Mouse (Mus musculus): ENCODE measurements around the gene Prss53. TPM values are rescaled to one million over a fixed set of nuclear protein-coding genes. Genes with fewer than 3 reads are reported as not detected.

The Prss53 gene
- polyA plus RNA-seq, 1 experiment from 2014 or later = 1.2 TPM

DNA sequence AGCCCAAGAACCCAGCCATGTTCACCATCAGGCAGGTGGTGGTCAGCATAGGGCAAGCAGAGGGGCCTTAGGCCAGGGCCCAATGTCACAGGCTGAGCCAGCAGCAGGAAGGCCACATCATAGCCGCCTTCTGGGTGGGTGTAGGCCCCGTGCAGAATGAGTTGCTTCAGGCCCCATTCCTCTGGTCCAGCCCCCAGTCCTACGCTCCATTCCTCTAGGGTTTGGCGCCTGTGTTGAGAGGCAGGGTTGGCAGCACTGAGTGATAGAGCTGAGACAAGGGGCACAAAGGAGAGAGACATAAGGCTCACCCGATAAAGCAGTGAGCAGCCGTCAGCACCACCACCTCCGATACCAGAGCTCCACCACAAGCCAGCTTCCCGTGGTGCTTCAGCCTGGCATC lies 3.6 kb downstream of the Prss53 start:
- Histone ChIP-seq H3K9me3 (replicated peaks; ENCODE audit: control insufficient read depth, low read length, poor library complexity, severe bottlenecking) (no peaks in the 10 kb centered on the region), H3K27ac (ENCODE audit: low read length) (no peak overlapping the region), H3K4me2 (ENCODE audit: low read length) (no peak overlapping the region), H3K27me3 (ENCODE audit: control insufficient read depth, insufficient read depth, low read depth, low read length) (no peaks in the 10 kb centered on the region), H3K4me1 (ENCODE audit: control insufficient read depth, insufficient read depth, low read length) (peaks cover 9% of the 10 kb centered on the region), H3K9ac (ENCODE audit: low read depth, low read length) (no peak overlapping the region), H3K4me3 (ENCODE audit: low read depth, low read length) (no peak overlapping the region), H3K36me3 (ENCODE audit: control insufficient read depth, insufficient read depth, low read length) (peaks cover 57% of the 10 kb centered on the region)
- WGBS = 88% methylated on average over 8 of the region's 8 CpGs
- ATAC-seq = no peak

DNA sequence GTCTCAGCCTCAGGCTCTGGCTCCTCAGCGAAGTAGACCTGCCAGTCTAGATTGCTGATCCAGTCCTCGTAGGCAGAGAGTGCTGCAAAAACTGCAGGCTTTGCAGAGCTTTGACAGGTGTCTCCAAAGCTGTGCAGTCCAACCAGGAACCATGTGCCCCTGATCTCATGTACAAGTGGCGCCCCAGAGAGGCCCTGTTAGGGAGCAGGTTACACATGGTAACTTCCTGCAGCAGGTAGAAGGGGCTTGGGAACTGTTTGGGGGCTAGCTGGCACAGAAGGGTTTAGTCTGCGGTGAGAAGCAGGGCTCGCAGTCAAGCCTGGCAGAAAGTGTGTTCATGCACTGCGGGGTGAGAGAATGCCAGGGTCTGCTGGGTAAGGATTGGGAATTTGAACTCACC lies 4.2 kb downstream of the Prss53 start:
- no peak for ATAC-seq
- H3K27me3 ChIP-seq (ENCODE audit: control insufficient read depth, insufficient read depth, low read depth, low read length) = no peaks in the 10 kb centered on the region
- H3K36me3 ChIP-seq (ENCODE audit: control insufficient read depth, insufficient read depth, low read length) = peaks cover 60% of the 10 kb centered on the region
- no peaks in the 10 kb centered on the region for H3K9me3 ChIP-seq (replicated peaks; ENCODE audit: control insufficient read depth, low read length, poor library complexity, severe bottlenecking)
- no peak overlapping the region for H3K4me3 ChIP-seq (ENCODE audit: low read depth, low read length)
- no peak overlapping the region for H3K9ac ChIP-seq (ENCODE audit: low read depth, low read length)
- peaks cover 9% of the 10 kb centered on the region for H3K4me1 ChIP-seq (ENCODE audit: control insufficient read depth, insufficient read depth, low read length)
- no peak overlapping the region for H3K4me2 ChIP-seq (ENCODE audit: low read length)
- WGBS = 95% methylated on average over 6 of the region's 6 CpGs
- H3K27ac ChIP-seq (ENCODE audit: low read length) = no peak overlapping the region

DNA sequence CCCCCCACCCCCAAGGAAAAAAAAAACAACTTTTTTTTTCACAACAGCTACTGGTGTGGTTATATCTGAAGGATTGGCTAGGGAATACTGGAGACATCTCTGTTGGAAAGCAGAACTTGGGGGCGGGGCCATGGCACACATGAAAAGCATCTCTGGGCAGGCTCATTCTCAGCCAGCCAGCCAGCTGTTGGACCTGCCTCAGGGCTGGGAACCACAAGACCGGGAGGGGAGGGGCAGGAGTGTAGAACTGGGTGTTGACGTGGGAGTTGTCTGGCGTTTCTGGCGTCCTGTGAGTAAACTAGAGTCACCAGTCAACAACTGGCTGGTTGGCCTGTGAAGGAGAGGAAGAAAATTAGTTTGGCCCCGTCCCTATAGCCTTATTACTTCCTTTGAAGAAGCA lies 4.8 kb downstream of the Prss53 start:
- peaks cover 9% of the 10 kb centered on the region for H3K4me1 ChIP-seq (ENCODE audit: control insufficient read depth, insufficient read depth, low read length)
- no peak overlapping the region for H3K27ac ChIP-seq (ENCODE audit: low read length)
- H3K4me3 ChIP-seq (ENCODE audit: low read depth, low read length) = no peak overlapping the region
- H3K27me3 ChIP-seq (ENCODE audit: control insufficient read depth, insufficient read depth, low read depth, low read length) = no peaks in the 10 kb centered on the region
- no peak overlapping the region for H3K9ac ChIP-seq (ENCODE audit: low read depth, low read length)
- no peak for ATAC-seq
- peaks cover 66% of the 10 kb centered on the region for H3K36me3 ChIP-seq (ENCODE audit: control insufficient read depth, insufficient read depth, low read length)
- WGBS = 70% methylated on average over 6 of the region's 6 CpGs
- H3K9me3 ChIP-seq (replicated peaks; ENCODE audit: control insufficient read depth, low read length, poor library complexity, severe bottlenecking) = no peaks in the 10 kb centered on the region
- H3K4me2 ChIP-seq (ENCODE audit: low read length) = no peak overlapping the region

DNA sequence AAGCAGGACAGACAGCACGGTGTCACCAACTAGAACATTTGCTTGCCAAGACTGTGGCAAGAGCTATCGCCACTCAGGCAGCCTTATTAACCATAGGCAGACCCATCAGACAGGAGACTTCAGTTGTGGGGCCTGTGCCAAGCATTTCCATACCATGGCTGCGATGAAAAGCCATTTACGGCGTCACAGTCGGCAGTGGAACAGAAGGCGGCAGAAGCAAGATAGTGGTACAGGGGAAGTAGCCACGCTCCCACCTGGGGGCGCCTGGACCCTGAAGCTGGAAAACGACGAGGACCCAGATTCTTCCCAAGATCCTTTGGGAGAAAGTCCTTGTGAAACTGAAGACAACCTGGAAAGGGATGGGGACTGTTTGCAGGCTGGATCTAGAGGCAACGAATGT lies 10.3 kb downstream of the Prss53 start:
- 87% methylated on average over 12 of the region's 12 CpGs for WGBS
- no peak for ATAC-seq
- peaks cover 58% of the 10 kb centered on the region for H3K36me3 ChIP-seq (ENCODE audit: control insufficient read depth, insufficient read depth, low read length)
- no peaks in the 10 kb centered on the region for H3K27me3 ChIP-seq (ENCODE audit: control insufficient read depth, insufficient read depth, low read depth, low read length)
- H3K9ac ChIP-seq (ENCODE audit: low read depth, low read length) = no peak overlapping the region
- no peak overlapping the region for H3K27ac ChIP-seq (ENCODE audit: low read length)
- H3K4me2 ChIP-seq (ENCODE audit: low read length) = no peak overlapping the region
- no peaks in the 10 kb centered on the region for H3K9me3 ChIP-seq (replicated peaks; ENCODE audit: control insufficient read depth, low read length, poor library complexity, severe bottlenecking)
- H3K4me3 ChIP-seq (ENCODE audit: low read depth, low read length) = no peak overlapping the region
- peaks cover 18% of the 10 kb centered on the region for H3K4me1 ChIP-seq (ENCODE audit: control insufficient read depth, insufficient read depth, low read length)

DNA sequence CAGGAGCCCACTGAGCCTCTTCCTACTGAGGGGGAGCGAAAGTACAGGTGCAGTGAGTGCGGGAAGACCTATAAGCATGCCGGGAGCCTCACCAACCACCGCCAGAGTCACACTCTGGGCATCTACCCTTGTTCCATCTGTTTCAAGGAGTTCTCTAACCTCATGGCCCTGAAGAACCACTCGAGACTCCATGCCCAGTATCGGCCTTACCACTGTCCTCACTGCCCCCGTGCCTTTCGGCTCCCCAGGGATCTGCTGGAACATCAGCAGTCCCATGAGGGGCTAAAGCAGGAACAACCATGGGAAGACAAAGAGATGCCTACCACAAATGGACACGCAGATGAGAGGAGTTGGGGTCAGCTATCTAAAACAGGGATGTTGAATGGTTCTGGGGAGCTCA lies 11.5 kb downstream of the Prss53 start:
- no peaks in the 10 kb centered on the region for H3K9me3 ChIP-seq (replicated peaks; ENCODE audit: control insufficient read depth, low read length, poor library complexity, severe bottlenecking)
- H3K36me3 ChIP-seq (ENCODE audit: control insufficient read depth, insufficient read depth, low read length) = peaks cover 50% of the 10 kb centered on the region
- 96% methylated on average over 9 of the region's 9 CpGs for WGBS
- H3K27me3 ChIP-seq (ENCODE audit: control insufficient read depth, insufficient read depth, low read depth, low read length) = no peaks in the 10 kb centered on the region
- H3K9ac ChIP-seq (ENCODE audit: low read depth, low read length) = no peak overlapping the region
- ATAC-seq = no peak
- no peak overlapping the region for H3K4me2 ChIP-seq (ENCODE audit: low read length)
- no peak overlapping the region for H3K27ac ChIP-seq (ENCODE audit: low read length)
- H3K4me3 ChIP-seq (ENCODE audit: low read depth, low read length) = no peak overlapping the region
- H3K4me1 ChIP-seq (ENCODE audit: control insufficient read depth, insufficient read depth, low read length) = peaks cover 18% of the 10 kb centered on the region

DNA sequence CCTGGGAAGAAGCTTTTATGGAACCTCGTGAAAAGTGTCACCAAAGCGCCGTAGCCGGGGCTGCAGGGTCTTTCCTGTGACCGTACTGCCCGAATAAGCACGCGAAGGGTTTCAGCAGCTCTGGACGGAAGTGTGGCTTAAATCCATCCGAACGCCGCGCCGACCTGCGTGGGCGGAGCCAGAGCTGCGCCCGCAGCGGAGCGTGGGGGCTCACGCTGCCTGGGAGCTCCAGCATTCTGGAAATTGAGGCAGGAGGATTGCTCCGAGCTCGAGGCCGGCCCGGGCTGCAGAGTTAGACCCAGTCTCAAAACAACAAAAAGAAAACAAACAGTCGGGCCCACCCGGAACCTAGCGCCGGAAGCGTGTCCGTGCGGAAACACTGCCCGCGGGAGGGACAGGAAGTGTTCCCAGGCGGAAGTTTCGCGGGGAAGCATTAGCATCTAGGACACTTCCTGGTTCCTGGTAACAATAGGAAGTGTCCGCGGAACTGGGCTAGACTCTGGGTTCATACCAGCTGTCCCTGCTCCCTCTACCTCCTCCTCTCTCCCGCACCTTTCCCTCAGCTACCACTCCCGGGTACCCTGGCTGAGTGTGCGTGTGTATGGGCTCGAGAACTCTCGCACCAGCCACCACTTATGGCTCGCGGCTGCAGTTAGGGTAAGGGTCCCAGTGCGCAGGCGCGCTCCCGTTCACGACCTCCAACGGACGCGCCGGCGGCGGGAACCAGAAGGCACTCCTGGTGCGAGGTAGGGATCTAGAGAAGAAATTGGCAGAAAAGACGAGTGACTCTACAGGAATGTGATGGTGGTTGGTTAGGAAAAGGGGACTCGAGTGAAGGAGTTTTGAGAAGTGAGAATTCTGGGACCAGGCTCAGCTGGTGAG lies 14.1 kb downstream of the Prss53 start, which contains the start of gene Zfp668:
TSS of gene Zfp668 (minus strand) at position 362 of the 882 bp plus-strand sequence.
- peak within 1 kb of the TSS; percentile 97 for H3K9ac ChIP-seq (ENCODE audit: low read depth, low read length)
- peak within 1 kb of the TSS; percentile 67 for H3K4me2 ChIP-seq (ENCODE audit: low read length)
- H3K27ac ChIP-seq (ENCODE audit: low read length) = peak within 1 kb of the TSS; percentile 100
- peak within 1 kb of the TSS; percentile 74 for H3K4me3 ChIP-seq (ENCODE audit: low read depth, low read length)
- H3K36me3 ChIP-seq (ENCODE audit: control insufficient read depth, insufficient read depth, low read length) = peaks cover 26% of the 10 kb centered on the region
- ATAC-seq = peak; percentile 72
- WGBS = under 1% methylated on average over 60 of the region's 60 CpGs
- no peaks in the 10 kb centered on the region for H3K27me3 ChIP-seq (ENCODE audit: control insufficient read depth, insufficient read depth, low read depth, low read length)
- no peaks in the 10 kb centered on the region for H3K9me3 ChIP-seq (replicated peaks; ENCODE audit: control insufficient read depth, low read length, poor library complexity, severe bottlenecking)
- H3K4me1 ChIP-seq (ENCODE audit: control insufficient read depth, insufficient read depth, low read length) = peaks cover 25% of the 10 kb centered on the region

DNA sequence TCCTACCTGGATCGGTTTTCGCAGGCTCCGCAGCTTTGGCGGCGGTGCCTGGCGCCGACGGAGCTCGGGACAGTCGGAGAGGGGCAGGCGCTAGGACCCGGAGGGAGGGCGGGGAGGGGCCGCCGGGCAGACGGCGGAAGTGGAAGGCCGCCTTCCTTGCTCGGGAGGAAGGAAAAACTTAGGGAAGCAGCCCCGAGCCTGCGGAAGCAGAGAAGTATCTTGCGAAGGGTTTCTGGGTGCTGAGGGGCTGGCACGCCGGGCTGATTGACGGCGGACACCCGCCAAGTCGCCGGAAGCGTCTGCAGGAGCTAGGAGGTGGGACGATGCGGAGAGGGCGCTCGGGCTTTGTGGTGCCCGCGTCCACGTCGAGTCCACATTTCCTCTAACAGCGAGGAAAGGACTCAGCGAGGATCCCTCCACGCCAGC lies 14.7 kb downstream of the Prss53 start, which contains the start of gene Zfp646:
TSS of gene Zfp646 (plus strand) at position 181 of the 426 bp plus-strand sequence.
- ATAC-seq = peak; percentile 93
- no peaks in the 10 kb centered on the region for H3K9me3 ChIP-seq (replicated peaks; ENCODE audit: control insufficient read depth, low read length, poor library complexity, severe bottlenecking)
- peaks cover 20% of the 10 kb centered on the region for H3K36me3 ChIP-seq (ENCODE audit: control insufficient read depth, insufficient read depth, low read length)
- no peaks in the 10 kb centered on the region for H3K27me3 ChIP-seq (ENCODE audit: control insufficient read depth, insufficient read depth, low read depth, low read length)
- H3K4me1 ChIP-seq (ENCODE audit: control insufficient read depth, insufficient read depth, low read length) = peaks cover 25% of the 10 kb centered on the region
- under 1% methylated on average over 41 of the region's 41 CpGs for WGBS
- peak within 1 kb of the TSS; percentile 74 for H3K4me3 ChIP-seq (ENCODE audit: low read depth, low read length)
- H3K9ac ChIP-seq (ENCODE audit: low read depth, low read length) = peak within 1 kb of the TSS; percentile 97
- H3K4me2 ChIP-seq (ENCODE audit: low read length) = peak within 1 kb of the TSS; percentile 67
- peak within 1 kb of the TSS; percentile 100 for H3K27ac ChIP-seq (ENCODE audit: low read length)

DNA sequence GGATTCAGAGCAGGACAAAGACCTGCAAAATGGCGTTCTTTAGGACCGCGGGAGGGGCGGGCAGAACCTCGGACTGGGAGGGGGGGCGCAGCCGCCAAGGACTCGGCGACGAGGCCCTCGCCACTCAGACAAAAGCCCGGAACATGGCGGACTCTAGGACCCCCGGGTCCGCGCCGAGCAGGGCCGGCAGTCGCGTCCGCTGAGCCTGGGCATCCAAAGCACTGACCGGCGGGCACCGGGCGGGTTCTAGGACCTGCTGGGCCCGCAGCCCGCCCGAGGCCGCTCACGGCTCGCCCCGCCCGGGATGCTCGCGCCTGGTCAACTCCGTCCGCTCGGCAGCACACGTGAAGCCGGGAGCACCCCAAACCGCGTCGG lies 15.2 kb downstream of the Prss53 start:
- H3K4me2 ChIP-seq (ENCODE audit: low read length) = peak overlapping the region; percentile 67
- no peaks in the 10 kb centered on the region for H3K9me3 ChIP-seq (replicated peaks; ENCODE audit: control insufficient read depth, low read length, poor library complexity, severe bottlenecking)
- peak overlapping the region; percentile 97 for H3K9ac ChIP-seq (ENCODE audit: low read depth, low read length)
- peak overlapping the region; percentile 100 for H3K27ac ChIP-seq (ENCODE audit: low read length)
- H3K4me1 ChIP-seq (ENCODE audit: control insufficient read depth, insufficient read depth, low read length) = peaks cover 25% of the 10 kb centered on the region
- no peaks in the 10 kb centered on the region for H3K27me3 ChIP-seq (ENCODE audit: control insufficient read depth, insufficient read depth, low read depth, low read length)
- H3K36me3 ChIP-seq (ENCODE audit: control insufficient read depth, insufficient read depth, low read length) = peaks cover 17% of the 10 kb centered on the region
- under 1% methylated on average over 31 of the region's 43 CpGs for WGBS
- H3K4me3 ChIP-seq (ENCODE audit: low read depth, low read length) = peak overlapping the region; percentile 74
- ATAC-seq = peak; percentile 96
